Mouse (Mus musculus): ENCODE results near the gene Rpl13a. TPM values are rescaled to one million over a fixed set of nuclear protein-coding genes. Genes with fewer than 3 reads are reported as not detected.
A peak's percentile ranks its signal among the peaks of the same experiment; 100 is the strongest.

The Rpl13a gene
- total and polyA plus RNA-seq, 2 experiments from 2014 or later: 780 to 1,972 TPM

DNA sequence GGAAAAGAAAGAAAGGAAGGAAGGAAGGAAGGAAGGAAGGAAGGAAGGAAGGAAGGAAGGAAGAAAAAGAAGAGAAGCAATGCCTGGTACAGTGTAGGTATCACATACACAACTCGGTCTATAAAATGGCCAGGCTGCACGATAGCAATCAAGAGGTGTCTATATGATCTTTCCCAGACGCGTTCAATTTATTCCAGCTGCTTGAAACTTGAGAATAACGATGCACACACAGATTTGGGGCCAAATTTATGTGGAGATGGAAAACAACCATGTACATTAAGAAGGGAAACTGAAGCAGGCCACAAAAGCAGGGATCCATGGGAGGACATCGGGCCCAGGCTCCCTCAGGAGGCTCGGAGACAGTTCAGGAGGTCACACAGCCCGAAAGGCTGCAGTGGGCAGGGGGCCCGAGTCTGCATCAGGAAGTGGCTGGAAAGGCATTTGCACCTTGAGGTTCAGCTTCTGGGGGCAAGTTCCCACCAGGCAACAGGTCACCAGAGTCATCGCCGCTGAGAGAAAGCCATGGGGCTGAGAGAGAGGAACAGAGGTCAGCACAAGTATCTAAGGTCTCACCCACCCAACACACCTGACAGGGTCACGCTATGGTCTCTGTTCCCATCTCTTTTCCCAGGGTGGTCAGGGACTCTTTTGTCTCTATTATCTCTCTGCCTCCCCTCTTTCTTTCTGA is 35.6 kb downstream of the Rpl13a start:
- H3K9ac ChIP-seq (replicated peaks; ENCODE audit: low read depth, low read length): no peak overlapping the region

GRCm38 (mm10) chr7:45092048-45092447 is 36.5 kb downstream of the Rpl13a start, which contains the start of gene Rcn3:
TSS of gene Rcn3 (minus strand) at chr7:45092221.
- H3K27me3 ChIP-seq (ENCODE audit: control insufficient read depth, insufficient read depth, low read length): no peaks in the 10 kb centered on the region
- DNase-seq (ENCODE audit: low spot score) (peak; percentile 96), ATAC-seq (ENCODE audit: insufficient read depth, low read depth) (peak; percentile 91)
- H3K4me1 ChIP-seq (ENCODE audit: control insufficient read depth, insufficient read depth): no peaks in the 10 kb centered on the region; the same call in 1 of the 2 replicates
- H3K9ac ChIP-seq (replicated peaks; ENCODE audit: low read depth, low read length): peak within 1 kb of the TSS; percentile 58
- WGBS: under 1% methylated on average over 16 of the region's 16 CpGs
- peak within 1 kb of the TSS; percentile 50 for H3K4me3 ChIP-seq (ENCODE audit: low read depth, low read length)
- TF ChIP-seq EP300 (IDR thresholded peaks at IDR 0.05; ENCODE audit: low read depth) (no peak), CTCF (IDR thresholded peaks at IDR 0.05; ENCODE audit: low read depth) (no peak)
- no peaks in the 10 kb centered on the region for H3K9me3 ChIP-seq (replicated peaks; ENCODE audit: control insufficient read depth, low read length)
- peaks cover under 1% of the 10 kb centered on the region; the same call in 1 of the 2 replicates for H3K36me3 ChIP-seq (replicated peaks; ENCODE audit: control insufficient read depth, insufficient read depth, low read length)
- peak within 1 kb of the TSS; percentile 83 for H3K27ac ChIP-seq (ENCODE audit: low read depth)
- peak within 1 kb of the TSS; percentile 65 for H3K4me2 ChIP-seq (ENCODE audit: low read depth, low read length)

More for the DNA sequence above, 35.6 kb downstream of the Rpl13a start:
- no peak overlapping the region for H3K4me3 ChIP-seq (ENCODE audit: low read depth, low read length)
- no peaks in the 10 kb centered on the region for H3K27me3 ChIP-seq (ENCODE audit: control insufficient read depth, insufficient read depth, low read length)
- H3K4me1 ChIP-seq (ENCODE audit: control insufficient read depth, insufficient read depth): no peaks in the 10 kb centered on the region; the same call in 1 of the 2 replicates
- DNase-seq (ENCODE audit: low spot score): no peak
- H3K4me2 ChIP-seq (ENCODE audit: low read depth, low read length): no peak overlapping the region
- ATAC-seq (ENCODE audit: insufficient read depth, low read depth): no peak
- H3K27ac ChIP-seq (ENCODE audit: low read depth): no peak overlapping the region
- no peaks in the 10 kb centered on the region for H3K9me3 ChIP-seq (replicated peaks; ENCODE audit: control insufficient read depth, low read length)
- TF ChIP-seq EP300 (IDR thresholded peaks at IDR 0.05; ENCODE audit: low read depth) (no peak), CTCF (IDR thresholded peaks at IDR 0.05; ENCODE audit: low read depth) (no peak)
- 57% methylated on average over 12 of the region's 12 CpGs for WGBS
- peaks cover 6% of the 10 kb centered on the region; the same call in 1 of the 2 replicates for H3K36me3 ChIP-seq (replicated peaks; ENCODE audit: control insufficient read depth, insufficient read depth, low read length)

DNA sequence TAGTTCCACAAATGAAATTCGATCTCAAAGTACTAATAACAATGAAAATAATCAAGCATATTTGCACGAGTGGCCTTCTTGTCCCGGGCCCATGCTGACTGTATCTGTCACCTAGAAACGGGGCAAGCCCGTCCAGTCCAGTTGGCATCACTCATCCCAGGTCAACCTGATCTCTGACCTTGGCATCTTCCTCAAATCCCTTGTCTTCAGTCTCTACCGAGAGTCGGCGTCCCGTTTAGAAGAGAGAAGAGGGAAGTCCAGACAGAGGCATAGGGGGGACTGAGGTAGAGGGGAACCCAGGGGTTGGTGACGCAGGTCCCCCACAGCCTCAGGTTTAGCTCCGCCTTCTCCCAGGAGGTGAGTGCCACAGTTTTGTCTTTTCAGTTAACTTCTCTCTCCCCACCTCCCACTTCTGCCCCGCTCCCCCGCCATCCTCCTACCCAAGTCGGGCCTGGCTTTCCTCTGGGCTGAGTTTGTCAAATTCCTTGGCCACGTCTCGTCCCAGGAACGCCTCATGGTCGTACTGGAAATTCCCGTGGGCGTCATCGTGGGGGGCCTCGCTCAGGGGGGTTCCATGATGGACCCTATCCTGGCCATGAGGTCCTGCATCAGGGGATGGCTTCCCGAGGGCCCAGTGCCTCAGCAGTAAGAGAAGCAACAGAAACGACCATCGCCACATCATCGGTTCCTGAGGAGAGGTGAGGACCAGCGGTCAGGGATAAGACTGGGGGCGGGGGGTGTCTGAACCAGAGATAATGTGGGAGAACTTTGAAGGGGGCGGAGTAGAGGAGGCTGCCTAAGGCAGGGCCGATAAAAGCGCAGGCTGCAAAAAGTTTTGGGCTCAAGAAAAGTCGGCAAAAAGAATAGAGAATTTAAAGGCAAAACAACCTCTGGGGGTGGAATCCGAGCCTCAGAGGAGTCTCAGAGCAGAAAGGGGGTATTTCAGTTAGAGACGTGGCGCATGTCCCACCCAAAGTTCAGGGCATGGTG is 37.3 kb downstream of the Rpl13a start:
- peak overlapping the region; percentile 58 for H3K9ac ChIP-seq (replicated peaks; ENCODE audit: low read depth, low read length)
- DNase-seq (ENCODE audit: low spot score) (peak; percentile 38), ATAC-seq (ENCODE audit: insufficient read depth, low read depth) (peak; percentile 48)
- 17% methylated on average over 35 of the region's 35 CpGs for WGBS
- H3K4me2 ChIP-seq (ENCODE audit: low read depth, low read length): peak overlapping the region; percentile 65
- H3K27ac ChIP-seq (ENCODE audit: low read depth): peak overlapping the region; percentile 83
- H3K27me3 ChIP-seq (ENCODE audit: control insufficient read depth, insufficient read depth, low read length): no peaks in the 10 kb centered on the region
- no peaks in the 10 kb centered on the region; the same call in 1 of the 2 replicates for H3K4me1 ChIP-seq (ENCODE audit: control insufficient read depth, insufficient read depth)
- TF ChIP-seq CTCF (IDR thresholded peaks at IDR 0.05; ENCODE audit: low read depth): no peak
- no peak for TF ChIP-seq EP300 (IDR thresholded peaks at IDR 0.05; ENCODE audit: low read depth)
- H3K9me3 ChIP-seq (replicated peaks; ENCODE audit: control insufficient read depth, low read length): no peaks in the 10 kb centered on the region
- H3K4me3 ChIP-seq (ENCODE audit: low read depth, low read length): peak overlapping the region; percentile 50
- peaks cover 3% of the 10 kb centered on the region; the same call in 1 of the 2 replicates for H3K36me3 ChIP-seq (replicated peaks; ENCODE audit: control insufficient read depth, insufficient read depth, low read length)

DNA sequence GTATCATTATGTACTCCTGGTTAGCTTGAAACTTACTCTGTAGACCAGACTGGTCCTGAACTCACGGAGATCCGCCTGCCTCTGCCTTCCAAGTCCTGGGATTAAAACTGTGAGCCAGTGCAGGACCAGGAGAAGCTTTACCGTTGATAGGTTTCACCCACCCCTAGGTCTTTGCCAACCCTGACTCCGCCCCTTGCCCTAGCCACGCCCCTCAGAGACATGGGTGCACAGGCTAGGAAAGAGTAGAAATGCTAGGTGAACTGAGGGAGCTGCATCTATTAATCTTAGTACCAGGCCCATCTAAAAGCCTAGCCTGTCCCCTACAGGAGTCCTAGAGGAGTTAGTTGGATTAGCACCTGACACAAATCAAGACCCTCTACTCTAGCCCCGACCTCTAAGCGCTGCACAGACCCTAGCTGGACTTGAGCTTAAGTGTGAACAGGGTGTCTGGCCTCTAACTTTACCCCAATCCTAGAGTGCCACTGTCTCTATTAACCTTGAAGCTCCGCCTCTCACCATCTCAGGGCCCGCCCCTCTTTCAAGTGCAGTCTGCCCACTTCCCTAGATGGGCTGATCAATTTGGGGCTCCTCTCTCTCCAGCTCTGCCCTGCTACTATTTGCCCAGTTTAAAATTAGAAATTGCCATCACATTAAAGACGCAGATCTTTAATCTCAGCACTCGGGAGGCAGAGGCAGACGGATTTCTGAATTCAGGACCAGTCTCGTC is 38.1 kb downstream of the Rpl13a start:
- H3K9ac ChIP-seq (replicated peaks; ENCODE audit: low read depth, low read length): peak overlapping the region; percentile 58; the same call in 1 of the 2 replicates
- ATAC-seq (ENCODE audit: insufficient read depth, low read depth): no peak
- H3K36me3 ChIP-seq (replicated peaks; ENCODE audit: control insufficient read depth, insufficient read depth, low read length): 0 out of 2 replicates have a peak, but pooled peaks cover 10% of the 10 kb centered on the region
- 77% methylated on average over 13 of the region's 13 CpGs for WGBS
- peak overlapping the region; percentile 50; the same call in 1 of the 2 replicates for H3K4me3 ChIP-seq (ENCODE audit: low read depth, low read length)
- peak overlapping the region; percentile 65 for H3K4me2 ChIP-seq (ENCODE audit: low read depth, low read length)
- H3K27me3 ChIP-seq (ENCODE audit: control insufficient read depth, insufficient read depth, low read length): no peaks in the 10 kb centered on the region
- H3K27ac ChIP-seq (ENCODE audit: low read depth): 0 out of 2 replicates have a peak overlapping the region, but pooled peaks have one; percentile 83
- H3K9me3 ChIP-seq (replicated peaks; ENCODE audit: control insufficient read depth, low read length): no peaks in the 10 kb centered on the region
- TF ChIP-seq EP300 (IDR thresholded peaks at IDR 0.05; ENCODE audit: low read depth) (no peak), CTCF (IDR thresholded peaks at IDR 0.05; ENCODE audit: low read depth) (no peak)
- no peak for DNase-seq (ENCODE audit: low spot score)
- H3K4me1 ChIP-seq (ENCODE audit: control insufficient read depth, insufficient read depth): no peaks in the 10 kb centered on the region; the same call in 1 of the 2 replicates

Measured in heart, postnatal 0 days (tissue).